Mouse (Mus musculus) forebrain, embryonic 12.5 days (tissue): ENCODE data around the gene Gm49388. TPM values are rescaled to one million over a fixed set of nuclear protein-coding genes. Genes with fewer than 3 reads are reported as not detected.

ENCODE experiments used
- ATAC-seq: fragments of 200-750 bp; cut with Nextera tagmentation; 2 replicates; pipeline ENCODE4 v1.8.0; 2017; ENCODE audit warnings: moderate TSS enrichment; ENCODE audit not compliant: low FRiP score
- H3K27ac ChIP-seq: fragments of 300-500 bp; sonication (generic); 2 replicates; pipeline ENCODE4 v1.5.1; 2016; ENCODE audit warnings: mild to moderate bottlenecking
- H3K27me3 ChIP-seq: fragments of 300-500 bp; sonication (generic); 2 replicates; pipeline ENCODE4 v1.6.1; 2016; ENCODE audit warnings: mild to moderate bottlenecking
- H3K36me3 ChIP-seq: fragments of 300-500 bp; sonication (generic); replicated peaks from 2 replicates; pipeline ENCODE4 v1.6.1; 2016; ENCODE audit warnings: mild to moderate bottlenecking
- H3K4me1 ChIP-seq: fragments of 300-500 bp; sonication (generic); 2 replicates; pipeline ENCODE4 v1.6.1; 2016
- H3K4me2 ChIP-seq: fragments of 300-500 bp; sonication (generic); 2 replicates; pipeline ENCODE4 v1.6.1; 2016; ENCODE audit warnings: mild to moderate bottlenecking, moderate library complexity
- H3K4me3 ChIP-seq: fragments of 300-500 bp; sonication (generic); replicated peaks from 2 replicates; pipeline ENCODE4 v1.5.1; 2016; ENCODE audit warnings: mild to moderate bottlenecking
- H3K9ac ChIP-seq: fragments of 300-500 bp; sonication (generic); 2 replicates; pipeline ENCODE4 v1.6.1; 2016; ENCODE audit warnings: mild to moderate bottlenecking
- H3K9me3 ChIP-seq: fragments of 300-500 bp; sonication (generic); 2 replicates; pipeline ENCODE4 v1.6.1; 2016
- WGBS: fragments of 180-500 bp; shearing (Covaris S2); methylation state at CpG from one replicate; pipeline ENCODE4 v1.1.7; 2016; 5-methylcytosine and 5-hydroxymethylcytosine counted together
- polyA plus RNA-seq: library from polyadenylated mRNA; unstranded; fragments of >200 nt; fragmentation: Nextera tagmentation; extraction: Ambion mirVana; gene quantifications from 2 replicates; pipeline ENCODE4 v1.2.1, GENCODE M21; 2016

The Gm49388 gene
- polyA plus RNA-seq, 1 experiment from 2014 or later: not detected

GRCm38 (mm10) chr7:127753158-127753557, 32.2 kb upstream of the Gm49388 start:
- H3K27ac ChIP-seq: no peak overlapping the region
- H3K4me1 ChIP-seq: peaks cover 6% of the 10 kb centered on the region
- peaks cover 100% of the 10 kb centered on the region for H3K36me3 ChIP-seq
- no peak overlapping the region for H3K9ac ChIP-seq
- H3K27me3 ChIP-seq: no peaks in the 10 kb centered on the region
- WGBS: 72% methylated on average over 5 of the region's 5 CpGs
- H3K9me3 ChIP-seq: no peaks in the 10 kb centered on the region
- no peak for ATAC-seq
- no peak overlapping the region for H3K4me3 ChIP-seq
- H3K4me2 ChIP-seq: no peak overlapping the region

DNA sequence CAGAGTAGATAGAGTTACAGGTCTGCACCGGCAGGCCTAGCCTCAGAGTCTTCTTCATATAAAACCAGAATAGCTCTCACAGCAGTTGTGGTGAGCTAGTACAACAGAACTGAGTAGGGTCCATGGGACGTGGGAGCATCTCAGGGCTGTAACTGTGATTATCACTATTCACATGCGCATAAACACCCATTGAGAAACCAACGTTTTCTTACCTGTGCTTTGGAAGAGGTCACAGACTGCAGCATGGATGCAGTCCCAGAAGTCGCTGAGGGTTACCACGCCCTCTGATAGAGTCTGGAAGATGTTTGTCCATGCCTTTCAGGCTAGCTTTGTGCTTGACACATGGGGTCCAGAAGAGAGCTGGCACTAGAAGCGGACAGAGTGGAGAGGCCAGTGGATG, 31.7 kb upstream of the Gm49388 start:
- 92% methylated on average over 7 of the region's 7 CpGs for WGBS
- H3K4me2 ChIP-seq: no peak overlapping the region
- H3K4me3 ChIP-seq: no peak overlapping the region
- H3K4me1 ChIP-seq: peaks cover 3% of the 10 kb centered on the region; the same call in 1 of the 2 replicates
- H3K36me3 ChIP-seq: peaks cover 100% of the 10 kb centered on the region
- no peak for ATAC-seq
- H3K27me3 ChIP-seq: no peaks in the 10 kb centered on the region
- H3K9ac ChIP-seq: no peak overlapping the region
- no peaks in the 10 kb centered on the region for H3K9me3 ChIP-seq
- no peak overlapping the region for H3K27ac ChIP-seq

GRCm38 (mm10) chr7:127759716-127760115, 25.7 kb upstream of the Gm49388 start:
- Histone ChIP-seq H3K9me3 (no peaks in the 10 kb centered on the region), H3K27ac (peak overlapping the region; percentile 5; the same call in 1 of the 2 replicates), H3K9ac (no peak overlapping the region), H3K36me3 (peaks cover 85% of the 10 kb centered on the region), H3K4me3 (no peak overlapping the region), H3K4me1 (no peaks in the 10 kb centered on the region; the same call in 1 of the 2 replicates), H3K4me2 (no peak overlapping the region), H3K27me3 (no peaks in the 10 kb centered on the region)
- ATAC-seq: no peak
- WGBS: 79% methylated on average over 6 of the region's 6 CpGs

GRCm38 (mm10) chr7:127760478-127760877, 24.9 kb upstream of the Gm49388 start:
- Histone ChIP-seq H3K27me3 (no peaks in the 10 kb centered on the region), H3K4me3 (no peak overlapping the region), H3K27ac (no peak overlapping the region), H3K36me3 (peaks cover 85% of the 10 kb centered on the region), H3K4me1 (no peaks in the 10 kb centered on the region), H3K9me3 (no peaks in the 10 kb centered on the region), H3K9ac (no peak overlapping the region), H3K4me2 (no peak overlapping the region)
- 96% methylated on average over 3 of the region's 3 CpGs for WGBS
- no peak for ATAC-seq

GRCm38 (mm10) chr7:127761026-127761425, 24.4 kb upstream of the Gm49388 start:
- Histone ChIP-seq H3K36me3 (peaks cover 85% of the 10 kb centered on the region), H3K4me2 (no peak overlapping the region), H3K9me3 (no peaks in the 10 kb centered on the region), H3K4me1 (no peaks in the 10 kb centered on the region), H3K27me3 (no peaks in the 10 kb centered on the region), H3K4me3 (no peak overlapping the region), H3K27ac (no peak overlapping the region), H3K9ac (no peak overlapping the region)
- WGBS: 52% methylated on average over 7 of the region's 7 CpGs
- no peak for ATAC-seq

- ATAC-seq: no peak
- Histone ChIP-seq H3K9ac (no peak overlapping the region), H3K9me3 (no peaks in the 10 kb centered on the region), H3K27ac (no peak overlapping the region), H3K4me1 (peaks cover 7% of the 10 kb centered on the region), H3K4me2 (no peak overlapping the region), H3K27me3 (no peaks in the 10 kb centered on the region), H3K4me3 (no peak overlapping the region), H3K36me3 (peaks cover 83% of the 10 kb centered on the region)
- 90% methylated on average over 4 of the region's 4 CpGs for WGBS
These were observed 21.8 kb upstream of the Gm49388 start for GRCm38 (mm10) chr7:127763642-127764041.

GRCm38 (mm10) chr7:127765756-127766155, 19.7 kb upstream of the Gm49388 start:
- H3K27ac ChIP-seq: no peak overlapping the region
- WGBS: 93% methylated on average over 2 of the region's 2 CpGs
- no peaks in the 10 kb centered on the region for H3K9me3 ChIP-seq
- no peak overlapping the region for H3K9ac ChIP-seq
- H3K27me3 ChIP-seq: no peaks in the 10 kb centered on the region
- H3K4me1 ChIP-seq: peaks cover 28% of the 10 kb centered on the region
- no peak for ATAC-seq
- no peak overlapping the region for H3K4me3 ChIP-seq
- no peak overlapping the region for H3K4me2 ChIP-seq
- H3K36me3 ChIP-seq: peaks cover 69% of the 10 kb centered on the region

GRCm38 (mm10) chr7:127766851-127767609, 18.4 kb upstream of the Gm49388 start:
- Histone ChIP-seq H3K4me3 (no peak overlapping the region), H3K9me3 (no peaks in the 10 kb centered on the region), H3K36me3 (peaks cover 61% of the 10 kb centered on the region), H3K4me1 (peaks cover 30% of the 10 kb centered on the region), H3K9ac (no peak overlapping the region), H3K27me3 (no peaks in the 10 kb centered on the region), H3K4me2 (no peak overlapping the region), H3K27ac (no peak overlapping the region)
- WGBS: 89% methylated on average over 17 of the region's 17 CpGs
- no peak for ATAC-seq

GRCm38 (mm10) chr7:127767671-127768345, 17.6 kb upstream of the Gm49388 start:
- ATAC-seq: no peak
- Histone ChIP-seq H3K4me1 (peaks cover 30% of the 10 kb centered on the region), H3K4me3 (no peak overlapping the region), H3K9ac (no peak overlapping the region), H3K27ac (peak overlapping the region; percentile 66; the same call in 1 of the 2 replicates), H3K4me2 (no peak overlapping the region), H3K27me3 (no peaks in the 10 kb centered on the region), H3K36me3 (peaks cover 55% of the 10 kb centered on the region), H3K9me3 (no peaks in the 10 kb centered on the region)
- WGBS: 93% methylated on average over 19 of the region's 19 CpGs

GRCm38 (mm10) chr7:127768346-127768996, 16.9 kb upstream of the Gm49388 start:
- Histone ChIP-seq H3K9me3 (no peaks in the 10 kb centered on the region), H3K4me1 (peaks cover 30% of the 10 kb centered on the region), H3K4me3 (no peak overlapping the region), H3K4me2 (peak overlapping the region; percentile 90), H3K27me3 (no peaks in the 10 kb centered on the region), H3K27ac (peak overlapping the region; percentile 66), H3K36me3 (peaks cover 50% of the 10 kb centered on the region), H3K9ac (no peak overlapping the region)
- no peak; the same call in 1 of the 2 replicates for ATAC-seq
- WGBS: 46% methylated on average over 13 of the region's 13 CpGs

DNA sequence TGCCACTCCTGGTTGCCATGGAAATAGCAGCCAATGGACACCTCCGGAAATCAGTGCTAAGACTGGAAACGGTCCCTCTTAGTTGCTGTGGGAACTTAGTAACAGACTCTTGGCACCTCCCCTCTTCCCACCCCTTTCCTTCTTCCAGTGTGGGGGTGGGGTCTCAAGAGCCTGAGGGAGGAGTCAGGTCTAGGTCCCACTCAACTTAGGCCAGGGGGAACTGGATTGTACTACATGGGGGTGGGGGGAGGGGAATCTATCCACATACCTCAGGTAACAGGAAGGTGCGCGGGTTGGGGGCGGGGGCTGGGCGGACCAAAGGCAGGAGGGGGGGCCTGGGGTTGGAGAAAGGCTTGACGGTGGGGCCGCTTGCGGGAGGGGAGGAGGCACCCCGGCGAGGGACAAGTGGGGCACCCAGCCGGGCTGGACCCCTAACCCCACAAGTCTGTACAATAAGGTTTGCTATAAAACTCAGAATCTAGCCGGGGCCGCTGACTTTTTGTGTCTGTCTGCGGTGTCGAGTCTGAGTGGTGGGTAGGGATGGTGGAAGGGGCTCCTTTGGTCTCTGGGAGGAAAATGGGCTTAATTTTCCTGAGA, 16.3 kb upstream of the Gm49388 start:
- H3K27me3 ChIP-seq: no peaks in the 10 kb centered on the region
- peaks cover 30% of the 10 kb centered on the region for H3K4me1 ChIP-seq
- H3K4me3 ChIP-seq: peak overlapping the region; percentile 50
- WGBS: 2% methylated on average over 16 of the region's 16 CpGs
- H3K27ac ChIP-seq: peak overlapping the region; percentile 80
- peak overlapping the region; percentile 90 for H3K4me2 ChIP-seq
- peak; percentile 84 for ATAC-seq
- H3K9ac ChIP-seq: peak overlapping the region; percentile 69
- no peaks in the 10 kb centered on the region for H3K9me3 ChIP-seq
- H3K36me3 ChIP-seq: peaks cover 44% of the 10 kb centered on the region

DNA sequence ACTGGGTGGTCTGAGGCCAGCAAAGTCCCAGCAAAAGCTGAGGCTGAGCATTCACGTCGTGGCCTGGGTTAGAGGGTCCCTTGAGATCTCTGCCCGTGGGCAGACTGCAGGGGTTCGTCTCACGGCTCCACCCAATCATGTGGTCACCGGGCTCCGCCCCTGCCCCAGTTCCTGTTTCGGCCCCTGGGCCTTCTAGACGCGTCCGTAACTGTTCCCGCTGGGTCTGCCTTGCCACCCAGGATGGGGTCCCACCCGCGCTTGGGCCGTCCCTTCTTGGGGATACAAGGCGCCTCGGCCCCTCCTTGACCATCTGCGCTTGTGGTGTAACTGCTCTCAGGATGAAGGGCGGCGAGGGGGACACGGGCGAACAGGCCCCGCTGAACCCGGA, 15.8 kb upstream of the Gm49388 start, which contains the start of gene Orai3:
TSS of gene Orai3 (plus strand) at position 165 of the 388 bp plus-strand sequence.
- Histone ChIP-seq H3K27me3 (no peaks in the 10 kb centered on the region), H3K9ac (peak within 1 kb of the TSS; percentile 69), H3K36me3 (peaks cover 38% of the 10 kb centered on the region), H3K4me1 (peaks cover 30% of the 10 kb centered on the region), H3K4me2 (peak within 1 kb of the TSS; percentile 90), H3K27ac (peak within 1 kb of the TSS; percentile 80), H3K9me3 (no peaks in the 10 kb centered on the region), H3K4me3 (peak within 1 kb of the TSS; percentile 50)
- ATAC-seq: peak; percentile 55
- 0% methylated on average over 24 of the region's 24 CpGs for WGBS
